Mouse (Mus musculus): Measurements from ENCODE around the gene Snx20. TPM values are rescaled to one million over a fixed set of nuclear protein-coding genes. Genes with fewer than 3 reads are reported as not detected.
A peak's percentile ranks its signal among the peaks of the same experiment; 100 is the strongest.

Snx20 gene
- polyA plus RNA-seq, 1 experiment from 2014 or later = 1.2 TPM

DNA sequence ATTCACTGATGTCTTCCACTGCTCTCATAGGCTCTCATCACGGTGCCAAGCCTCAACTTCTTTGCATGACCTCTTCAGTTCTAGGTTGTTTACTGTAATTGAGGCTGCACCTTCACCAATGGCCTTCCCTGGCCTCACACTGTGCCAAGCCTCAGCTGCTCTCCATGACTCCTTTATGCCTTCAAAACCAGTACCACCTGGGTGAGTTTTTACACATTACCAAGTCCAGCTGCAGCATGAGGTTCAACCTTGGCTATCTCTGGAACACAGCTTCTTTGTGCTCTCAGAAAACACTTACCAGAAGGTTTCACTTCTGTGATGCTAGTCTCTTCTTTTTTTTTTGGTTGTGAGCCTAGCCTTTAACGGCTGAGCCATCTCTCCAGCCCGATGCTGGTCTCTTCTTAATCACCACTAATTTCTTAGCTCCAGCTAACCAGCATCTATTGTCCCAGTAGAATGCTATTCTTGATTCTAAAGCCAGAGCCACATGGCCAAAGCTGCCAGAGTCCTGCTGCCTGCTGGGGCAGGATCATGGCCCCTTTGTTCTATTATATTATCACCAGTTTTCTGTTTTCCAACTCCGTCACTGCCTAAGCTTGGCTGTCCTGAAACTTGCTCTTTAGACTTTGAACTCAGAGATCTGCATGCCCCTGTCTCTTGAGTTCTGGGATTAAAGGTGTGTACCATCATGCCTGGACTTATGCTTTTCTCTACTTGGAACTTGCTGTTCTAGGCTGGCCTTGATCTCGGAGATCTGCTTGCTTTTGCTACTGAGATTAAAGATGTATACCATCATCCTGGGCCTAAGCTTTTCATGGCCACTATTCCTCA is 7.0 kb upstream of the Snx20 start:
- Histone ChIP-seq H3K9ac (no peak overlapping the region), H3K27me3 (replicated peaks) (peaks cover 2% of the 10 kb centered on the region), H3K4me2 (no peak overlapping the region), H3K9me3 (replicated peaks) (no peaks in the 10 kb centered on the region), H3K4me3 (no peak overlapping the region), H3K36me3 (no peaks in the 10 kb centered on the region), H3K27ac (ENCODE audit: poor library complexity, severe bottlenecking) (no peak overlapping the region), H3K4me1 (replicated peaks) (peaks cover 12% of the 10 kb centered on the region)
- ATAC-seq (ENCODE audit: insufficient number of reproducible peaks, low FRiP score) = no peak
- 81% methylated on average over 5 of the region's 5 CpGs for WGBS

DNA sequence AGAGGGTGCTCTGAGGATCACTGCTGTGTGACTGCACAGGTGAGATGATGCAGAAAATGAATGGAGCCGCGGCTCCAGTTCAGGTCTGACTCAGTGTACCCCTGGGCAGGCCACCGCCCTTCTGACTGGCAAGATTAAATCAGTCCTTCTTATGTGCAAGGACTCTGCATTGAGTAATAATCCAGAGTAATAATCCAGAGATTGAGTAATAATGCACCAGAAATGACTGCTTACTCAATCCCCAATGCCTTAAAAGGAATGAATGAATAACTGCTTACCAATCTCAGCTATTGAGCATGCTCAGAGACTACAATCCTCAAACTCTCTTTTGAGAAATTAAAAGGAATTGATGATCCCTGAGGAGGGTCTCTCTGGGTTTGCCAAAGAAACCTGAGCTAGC is 3.0 kb upstream of the Snx20 start:
- WGBS = 95% methylated on average over 3 of the region's 3 CpGs
- no peak for ATAC-seq (ENCODE audit: insufficient number of reproducible peaks, low FRiP score)
- no peaks in the 10 kb centered on the region for H3K9me3 ChIP-seq (replicated peaks)
- H3K9ac ChIP-seq = no peak overlapping the region
- H3K4me1 ChIP-seq (replicated peaks) = no peaks in the 10 kb centered on the region
- no peak overlapping the region for H3K4me2 ChIP-seq
- H3K27me3 ChIP-seq (replicated peaks) = 0 out of 2 replicates have a peak, but pooled peaks cover 5% of the 10 kb centered on the region
- no peak overlapping the region for H3K27ac ChIP-seq (ENCODE audit: poor library complexity, severe bottlenecking)
- H3K36me3 ChIP-seq = no peaks in the 10 kb centered on the region
- H3K4me3 ChIP-seq = no peak overlapping the region

DNA sequence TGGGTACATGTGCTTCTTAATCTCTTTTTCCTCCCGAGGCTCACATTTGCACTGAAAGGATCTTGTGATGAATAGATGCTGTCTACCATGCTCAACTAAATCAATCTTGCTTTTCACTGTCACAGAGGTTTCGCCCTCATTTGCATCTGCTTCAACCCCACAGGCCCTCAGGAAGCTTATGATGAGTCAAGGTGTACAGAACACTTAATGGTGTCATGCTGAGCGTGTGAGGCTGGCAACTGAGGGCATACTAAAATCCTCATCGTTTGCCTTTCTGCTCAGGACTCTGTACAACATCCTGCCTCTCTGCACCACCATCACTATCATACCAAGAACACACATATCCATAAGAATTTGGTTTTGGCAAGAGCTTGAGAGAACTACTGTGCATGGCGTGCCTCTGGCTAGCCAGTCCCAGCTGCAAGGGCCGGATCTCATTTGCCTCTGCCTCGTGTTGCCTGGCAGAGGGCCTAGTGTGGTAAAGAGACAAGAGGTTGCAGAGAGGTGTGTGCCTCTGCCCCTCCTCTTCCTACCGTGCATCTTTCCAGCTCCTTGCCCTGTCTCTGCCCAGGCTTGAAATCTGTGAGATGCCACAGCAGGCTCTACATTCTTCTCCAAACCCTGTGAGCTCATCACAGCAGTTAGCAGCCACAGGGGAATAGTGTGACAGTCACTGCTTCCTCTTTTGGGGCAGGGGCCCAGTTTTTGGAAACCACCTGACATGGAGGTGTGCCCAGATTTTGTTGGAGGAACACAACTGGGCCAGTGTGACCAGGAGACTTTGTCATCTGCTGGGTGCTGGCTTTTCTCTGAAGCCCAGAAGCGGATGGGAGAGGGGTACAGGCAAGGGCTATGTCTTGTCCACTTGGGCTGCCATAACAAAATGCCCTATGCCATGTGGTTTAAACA is 1.4 kb upstream of the Snx20 start:
- WGBS = 72% methylated on average over 9 of the region's 9 CpGs
- Histone ChIP-seq H3K9me3 (replicated peaks) (no peaks in the 10 kb centered on the region), H3K4me3 (no peak overlapping the region), H3K36me3 (no peaks in the 10 kb centered on the region), H3K9ac (no peak overlapping the region), H3K4me2 (no peak overlapping the region), H3K4me1 (replicated peaks) (no peaks in the 10 kb centered on the region), H3K27me3 (replicated peaks) (0 out of 2 replicates have a peak, but pooled peaks cover 5% of the 10 kb centered on the region), H3K27ac (ENCODE audit: poor library complexity, severe bottlenecking) (no peak overlapping the region)
- no peak for ATAC-seq (ENCODE audit: insufficient number of reproducible peaks, low FRiP score)

DNA sequence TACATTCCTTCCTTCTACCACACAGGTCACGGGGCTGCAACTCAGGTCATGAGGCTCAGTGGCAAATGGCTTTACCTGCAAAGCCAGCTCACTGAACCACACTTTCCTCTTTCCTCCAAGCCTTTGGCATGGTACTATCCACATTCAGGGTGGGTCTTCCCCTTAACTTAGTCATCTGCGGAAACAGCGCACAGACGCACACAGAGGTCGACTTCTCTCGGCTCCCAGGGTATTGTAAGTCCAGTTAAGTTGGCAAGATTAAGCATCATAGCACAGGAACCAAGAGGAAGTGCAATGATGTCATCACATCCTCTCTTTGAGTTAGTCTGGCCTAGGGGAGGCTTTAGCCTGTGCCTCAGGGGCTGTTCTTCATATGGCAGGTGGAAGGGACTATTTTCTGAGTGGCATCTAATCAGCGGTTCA is 2.6 kb downstream of the Snx20 start:
- Histone ChIP-seq H3K4me1 (replicated peaks) (no peaks in the 10 kb centered on the region), H3K9ac (no peak overlapping the region), H3K4me3 (no peak overlapping the region), H3K4me2 (no peak overlapping the region), H3K27me3 (replicated peaks) (peaks cover 14% of the 10 kb centered on the region), H3K27ac (ENCODE audit: poor library complexity, severe bottlenecking) (no peak overlapping the region), H3K36me3 (no peaks in the 10 kb centered on the region), H3K9me3 (replicated peaks) (no peaks in the 10 kb centered on the region)
- ATAC-seq (ENCODE audit: insufficient number of reproducible peaks, low FRiP score) = peak; percentile 68
- 58% methylated on average over 7 of the region's 7 CpGs for WGBS

DNA sequence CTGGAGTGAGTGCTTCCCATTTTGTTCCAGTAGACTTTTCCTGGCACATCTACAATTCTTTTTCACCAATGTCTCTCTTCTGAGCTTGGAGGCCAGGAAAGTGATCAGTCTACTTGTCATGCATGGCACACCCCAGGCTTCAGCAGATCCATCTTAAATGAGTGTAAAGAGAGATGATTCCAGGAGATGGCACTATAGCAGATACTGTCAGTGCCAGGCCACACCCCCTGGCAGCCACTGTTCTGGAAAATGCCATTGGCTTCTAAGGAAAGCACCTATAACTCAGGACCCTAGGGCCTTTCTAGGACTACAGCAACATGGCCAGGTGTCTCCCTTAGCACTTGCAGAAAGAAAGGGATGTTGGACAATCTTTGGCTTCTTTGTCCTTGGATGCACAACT is 4.8 kb downstream of the Snx20 start:
- no peak for ATAC-seq (ENCODE audit: insufficient number of reproducible peaks, low FRiP score)
- Histone ChIP-seq H3K27me3 (replicated peaks) (peaks cover 25% of the 10 kb centered on the region), H3K9me3 (replicated peaks) (no peaks in the 10 kb centered on the region)

DNA sequence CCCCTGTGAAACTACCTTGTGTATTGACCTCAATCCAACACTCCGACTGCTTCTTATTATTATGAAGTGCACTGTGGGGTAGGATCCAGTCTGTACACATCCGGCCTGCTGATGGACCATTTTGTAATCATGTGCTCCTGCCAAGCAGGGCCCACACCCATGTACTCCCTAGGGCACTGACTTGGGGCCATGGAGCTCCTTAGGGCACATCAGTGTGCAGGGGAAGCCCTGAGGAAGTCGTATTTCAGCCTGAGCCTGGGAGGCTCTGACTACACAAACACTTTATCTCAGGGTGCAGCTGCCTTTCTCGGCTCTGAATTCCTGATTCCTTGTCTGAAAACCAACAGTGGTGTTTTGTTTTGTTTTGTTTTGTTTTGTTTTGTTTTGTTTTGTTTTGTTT is 5.7 kb downstream of the Snx20 start:
- WGBS = 62% methylated on average over 4 of the region's 4 CpGs
- H3K9ac ChIP-seq = no peak overlapping the region
- no peak overlapping the region for H3K4me2 ChIP-seq
- H3K9me3 ChIP-seq (replicated peaks) = no peaks in the 10 kb centered on the region
- peaks cover 6% of the 10 kb centered on the region; the same call in 1 of the 2 replicates for H3K4me1 ChIP-seq (replicated peaks)
- H3K36me3 ChIP-seq = no peaks in the 10 kb centered on the region
- no peak overlapping the region for H3K4me3 ChIP-seq
- ATAC-seq (ENCODE audit: insufficient number of reproducible peaks, low FRiP score) = no peak
- H3K27ac ChIP-seq (ENCODE audit: poor library complexity, severe bottlenecking) = no peak overlapping the region
- H3K27me3 ChIP-seq (replicated peaks) = peaks cover 33% of the 10 kb centered on the region

More for the DNA sequence above, 4.8 kb downstream of the Snx20 start:
- H3K9ac ChIP-seq = no peak overlapping the region
- no peaks in the 10 kb centered on the region for H3K36me3 ChIP-seq
- no peak overlapping the region for H3K27ac ChIP-seq (ENCODE audit: poor library complexity, severe bottlenecking)
- peaks cover 6% of the 10 kb centered on the region; the same call in 1 of the 2 replicates for H3K4me1 ChIP-seq (replicated peaks)
- H3K4me2 ChIP-seq = no peak overlapping the region
- H3K4me3 ChIP-seq = no peak overlapping the region

DNA sequence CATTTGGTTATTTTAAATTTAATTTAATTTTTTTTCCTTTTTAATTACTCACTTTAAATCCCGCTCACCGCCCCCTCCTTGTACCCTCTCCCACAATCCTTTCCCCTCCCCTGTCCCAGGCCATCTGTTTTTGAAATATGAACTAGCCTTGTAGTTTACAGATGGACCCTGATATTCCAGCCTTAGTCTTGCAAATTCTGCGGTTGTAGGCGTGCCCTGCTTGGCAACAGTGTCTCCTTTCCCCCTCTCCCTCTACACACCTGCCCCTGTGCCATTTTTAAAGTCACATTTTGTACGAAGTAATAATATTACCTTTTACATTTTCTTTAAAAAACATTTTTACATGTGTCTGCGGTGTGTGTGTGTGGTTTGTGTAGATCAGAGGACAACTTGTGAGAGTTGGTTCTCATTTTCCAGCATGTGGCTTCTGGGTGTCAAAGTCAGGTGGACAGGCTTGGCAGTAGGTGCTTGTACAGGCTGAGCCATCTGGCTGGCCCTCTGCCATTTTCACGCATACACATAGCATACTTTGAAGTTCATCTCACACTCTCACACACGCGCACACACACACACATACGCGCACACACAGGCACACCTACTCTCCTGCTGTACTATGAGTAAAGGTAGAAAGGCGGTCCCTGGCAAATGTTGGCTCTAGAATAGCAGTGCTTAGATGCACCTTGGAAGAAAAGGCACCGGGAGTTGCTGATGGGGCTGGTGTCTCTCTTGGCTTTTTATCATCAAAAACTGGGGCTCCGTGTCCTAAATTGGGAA is 7.7 kb downstream of the Snx20 start:
- H3K4me1 ChIP-seq (replicated peaks) = peaks cover 6% of the 10 kb centered on the region; the same call in 1 of the 2 replicates
- WGBS = 59% methylated on average over 14 of the region's 14 CpGs
- no peaks in the 10 kb centered on the region for H3K36me3 ChIP-seq
- H3K27me3 ChIP-seq (replicated peaks) = peaks cover 49% of the 10 kb centered on the region
- no peaks in the 10 kb centered on the region for H3K9me3 ChIP-seq (replicated peaks)
- H3K4me2 ChIP-seq = peak overlapping the region; percentile 96
- peak overlapping the region; percentile 59 for H3K4me3 ChIP-seq
- ATAC-seq (ENCODE audit: insufficient number of reproducible peaks, low FRiP score) = peak; percentile 1; the same call in 1 of the 2 replicates
- H3K9ac ChIP-seq = peak overlapping the region; percentile 72
- no peak overlapping the region for H3K27ac ChIP-seq (ENCODE audit: poor library complexity, severe bottlenecking)

DNA sequence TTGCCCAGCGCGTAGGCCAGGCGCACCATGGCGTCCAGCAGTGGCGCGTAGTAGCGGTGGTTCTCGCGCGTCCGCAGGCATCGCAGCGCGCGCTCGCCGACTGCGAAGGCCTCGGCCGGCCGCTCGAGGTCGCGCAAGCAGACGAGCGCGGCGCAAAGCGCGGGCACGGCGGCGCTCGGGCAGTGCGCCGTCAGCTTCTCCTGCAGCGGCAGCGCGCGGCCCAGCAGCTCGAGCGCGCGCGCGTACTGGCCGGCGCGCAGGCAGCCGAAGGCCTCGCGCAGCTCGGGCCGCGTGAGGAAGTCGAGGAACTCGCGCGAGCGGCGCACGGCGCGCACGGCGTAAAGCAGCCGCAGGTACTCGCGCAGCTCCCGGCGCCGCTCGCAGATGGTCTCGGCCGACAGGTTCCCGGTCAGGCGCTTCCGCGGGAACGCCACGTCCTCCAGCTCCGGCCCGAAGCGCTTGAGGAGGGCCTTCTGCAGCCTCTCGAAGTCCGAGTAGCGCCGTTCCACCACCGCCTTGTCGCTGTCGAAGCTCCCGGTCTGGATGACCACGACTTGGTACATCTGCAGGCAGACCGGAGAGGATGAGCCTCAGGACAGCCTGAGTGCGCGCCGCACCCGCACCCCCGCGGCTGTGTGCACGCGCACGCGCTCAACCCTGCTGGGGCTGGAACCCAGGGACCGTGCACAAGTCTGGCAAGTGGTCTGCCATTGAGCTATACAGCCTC is 8.5 kb downstream of the Snx20 start:
- Histone ChIP-seq H3K27me3 (replicated peaks) (peaks cover 57% of the 10 kb centered on the region), H3K9me3 (replicated peaks) (no peaks in the 10 kb centered on the region), H3K9ac (peak overlapping the region; percentile 72), H3K27ac (ENCODE audit: poor library complexity, severe bottlenecking) (no peak overlapping the region), H3K4me2 (peak overlapping the region; percentile 96), H3K36me3 (no peaks in the 10 kb centered on the region), H3K4me1 (replicated peaks) (peaks cover 6% of the 10 kb centered on the region; the same call in 1 of the 2 replicates), H3K4me3 (peak overlapping the region; percentile 59)
- ATAC-seq (ENCODE audit: insufficient number of reproducible peaks, low FRiP score) = peak; percentile 64
- WGBS = under 1% methylated on average over 105 of the region's 105 CpGs

DNA sequence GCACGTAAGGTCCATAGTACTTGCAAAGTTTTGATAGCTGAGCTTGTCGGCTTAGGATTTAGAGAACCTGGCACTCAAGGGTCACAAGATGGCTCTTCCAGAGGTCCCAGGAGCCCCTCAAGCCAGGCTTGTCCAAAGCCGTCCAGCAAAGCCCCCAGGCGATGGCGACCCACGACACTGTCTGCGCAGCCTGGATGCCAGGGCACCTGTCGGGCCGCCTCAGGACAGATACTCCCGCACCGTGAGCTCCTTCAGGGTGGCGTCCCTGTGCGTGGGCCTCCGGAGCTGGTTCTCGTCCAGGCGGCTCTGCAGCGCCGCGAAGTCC is 9.0 kb downstream of the Snx20 start:
- ATAC-seq (ENCODE audit: insufficient number of reproducible peaks, low FRiP score) = no peak
- no peak overlapping the region for H3K27ac ChIP-seq (ENCODE audit: poor library complexity, severe bottlenecking)
- peak overlapping the region; percentile 72 for H3K9ac ChIP-seq
- H3K4me2 ChIP-seq = peak overlapping the region; percentile 96
- H3K4me1 ChIP-seq (replicated peaks) = peaks cover 6% of the 10 kb centered on the region; the same call in 1 of the 2 replicates
- WGBS = 9% methylated on average over 19 of the region's 19 CpGs
- peaks cover 62% of the 10 kb centered on the region for H3K27me3 ChIP-seq (replicated peaks)
- no peaks in the 10 kb centered on the region for H3K36me3 ChIP-seq
- no peaks in the 10 kb centered on the region for H3K9me3 ChIP-seq (replicated peaks)
- peak overlapping the region; percentile 59 for H3K4me3 ChIP-seq

DNA sequence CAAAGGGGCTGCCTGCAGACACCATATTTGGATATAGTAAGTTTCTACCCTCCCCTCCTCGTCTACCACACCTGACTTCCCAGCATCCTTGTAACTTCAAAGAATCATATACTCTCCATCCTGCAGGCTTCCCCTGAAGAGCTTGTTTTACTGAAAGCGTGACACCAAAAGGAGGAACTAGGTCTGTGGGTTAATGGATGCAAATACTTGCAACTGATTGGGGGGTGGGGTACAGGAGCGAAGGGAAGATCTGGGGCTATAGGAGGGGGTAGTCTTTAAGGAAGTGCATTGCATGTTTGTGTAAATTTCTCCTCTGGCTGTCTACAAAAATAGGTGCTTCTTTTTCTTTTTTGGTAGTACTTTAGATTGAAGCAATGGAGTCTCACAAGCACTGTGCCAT is 9.5 kb downstream of the Snx20 start:
- H3K27ac ChIP-seq (ENCODE audit: poor library complexity, severe bottlenecking) = no peak overlapping the region
- H3K4me1 ChIP-seq (replicated peaks) = peaks cover 6% of the 10 kb centered on the region; the same call in 1 of the 2 replicates
- H3K9me3 ChIP-seq (replicated peaks) = no peaks in the 10 kb centered on the region
- H3K36me3 ChIP-seq = no peaks in the 10 kb centered on the region
- no peak overlapping the region for H3K4me2 ChIP-seq
- ATAC-seq (ENCODE audit: insufficient number of reproducible peaks, low FRiP score) = no peak
- WGBS = 55% methylated on average over 3 of the region's 3 CpGs
- H3K9ac ChIP-seq = no peak overlapping the region
- H3K4me3 ChIP-seq = no peak overlapping the region; the same call in 1 of the 2 replicates
- peaks cover 63% of the 10 kb centered on the region for H3K27me3 ChIP-seq (replicated peaks)
